Mouse (Mus musculus) lung, adult 2 months (tissue): ENCODE results near the gene Sgo1.

Experiments used
- CTCF ChIP-seq: fragments of 200-500 bp; IDR thresholded peaks from 2 replicates; pipeline ENCODE4 v1.5.1; 2011; ENCODE audit warnings: mild to moderate bottlenecking, low read length, control low read depth; ENCODE audit not compliant: insufficient read depth
- POLR2A ChIP-seq: fragments of 200-500 bp; IDR thresholded peaks from 2 replicates; pipeline ENCODE4 v1.6.1; 2011; ENCODE audit warnings: low read depth, mild to moderate bottlenecking, control low read depth, low read length, borderline replicate concordance; ENCODE audit errors: extremely low read depth

GRCm38 (mm10) chr17:53656369-53656860, 32.7 kb downstream of the Sgo1 start:
- no peak for TF ChIP-seq POLR2A
- no peak for TF ChIP-seq CTCF
